Mouse (Mus musculus): Measurements from ENCODE around the gene Sult1e1.

- no peak for TF ChIP-seq CTCF (IDR thresholded peaks at IDR 0.05; ENCODE audit: extremely low read depth, insufficient read depth, low read length)
- no peak for TF ChIP-seq POLR2A (IDR thresholded peaks at IDR 0.05; ENCODE audit: extremely low read depth, insufficient read depth, low read length)
Measured at GRCm38 (mm10) chr5:87574174-87574573, 17.2 kb downstream of the Sult1e1 start.
